Mouse (Mus musculus) ES-E14 (cell line): ENCODE measurements at regions not wholly inside any gene's neighbourhood (a gene's known extent, or its start where the extent isn't known, plus 50 kb on each side); places are given as distances from the start of the nearest gene placed in this dataset.

Source experiments
- CHD2 ChIP-seq: IDR thresholded peaks from 2 replicates; pipeline ENCODE4 v1.6.1; 2014; ENCODE audit warnings: mild to moderate bottlenecking, low read depth, low read length, inconsistent platforms
- HCFC1 ChIP-seq: IDR thresholded peaks from 2 replicates; pipeline ENCODE4 v1.6.1; 2012; ENCODE audit warnings: low read length, inconsistent platforms, borderline replicate concordance; ENCODE audit not compliant: insufficient read depth
- MAFK ChIP-seq: IDR thresholded peaks from 2 replicates; pipeline ENCODE4 v1.6.1; 2014; ENCODE audit warnings: mild to moderate bottlenecking, low read depth, low read length, inconsistent platforms; ENCODE audit not compliant: insufficient read depth
- ZC3H11A ChIP-seq: IDR thresholded peaks from 2 replicates; pipeline ENCODE4 v1.6.1; 2012; ENCODE audit warnings: low read depth, mild to moderate bottlenecking, inconsistent platforms, low read length, borderline replicate concordance
- ZNF384 ChIP-seq: IDR thresholded peaks from 2 replicates; pipeline ENCODE4 v1.6.1; 2012; ENCODE audit warnings: low read depth, low read length, inconsistent platforms

DNA sequence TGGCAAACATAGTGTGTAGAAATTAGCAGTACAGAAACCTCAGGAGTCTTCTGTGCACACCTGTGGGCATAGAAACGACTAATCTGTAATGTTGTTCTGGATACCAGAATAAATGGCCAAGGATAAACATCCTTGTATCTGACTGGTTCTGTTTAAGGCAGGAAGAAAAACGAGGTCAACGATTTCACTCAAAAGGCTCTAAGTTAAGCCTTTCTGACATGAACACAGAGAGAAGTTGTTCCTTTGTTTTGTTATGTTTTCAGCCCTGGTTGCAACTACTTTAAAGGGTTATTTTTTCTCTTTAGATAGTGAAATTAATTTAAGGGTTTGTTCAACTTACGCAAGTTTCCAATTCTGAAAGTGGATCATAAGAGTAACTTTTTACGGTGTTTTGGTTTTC lies 299.6 kb upstream of the Kif18a start:
- TF ChIP-seq ZC3H11A (no peak), HCFC1 (no peak), CHD2 (no peak), MAFK (no peak), ZNF384 (no peak)
